Mouse (Mus musculus) frontal cortex, adult 2 months (tissue): Measurements from ENCODE around the gene Prr36. TPM values are rescaled to one million over a fixed set of nuclear protein-coding genes. Genes with fewer than 3 reads are reported as not detected.
"Not testable (repeated sequence)": the region's sequence is repeated elsewhere in the genome, so short reads cannot be mapped to it uniquely, and the experiment has no call there.

Source experiments
- DNase-seq, 2 experiments: peaks; one replicate each; pipeline ENCODE4 v3.0.0; 2022; ENCODE audit warnings: low spot score in 1 of 2; ENCODE audit errors: extremely low spot score in 1 of 2
- polyA plus RNA-seq: library from polyadenylated mRNA; depleted of rRNA; stranded (reverse); fragments of >200 nt; gene quantifications from 2 replicates; pipeline ENCODE4 v1.2.3, GENCODE M21; 2012; rRNA removed

Prr36 gene
- polyA plus RNA-seq: 17.4 and 18.3 TPM in 2 replicates

DNA sequence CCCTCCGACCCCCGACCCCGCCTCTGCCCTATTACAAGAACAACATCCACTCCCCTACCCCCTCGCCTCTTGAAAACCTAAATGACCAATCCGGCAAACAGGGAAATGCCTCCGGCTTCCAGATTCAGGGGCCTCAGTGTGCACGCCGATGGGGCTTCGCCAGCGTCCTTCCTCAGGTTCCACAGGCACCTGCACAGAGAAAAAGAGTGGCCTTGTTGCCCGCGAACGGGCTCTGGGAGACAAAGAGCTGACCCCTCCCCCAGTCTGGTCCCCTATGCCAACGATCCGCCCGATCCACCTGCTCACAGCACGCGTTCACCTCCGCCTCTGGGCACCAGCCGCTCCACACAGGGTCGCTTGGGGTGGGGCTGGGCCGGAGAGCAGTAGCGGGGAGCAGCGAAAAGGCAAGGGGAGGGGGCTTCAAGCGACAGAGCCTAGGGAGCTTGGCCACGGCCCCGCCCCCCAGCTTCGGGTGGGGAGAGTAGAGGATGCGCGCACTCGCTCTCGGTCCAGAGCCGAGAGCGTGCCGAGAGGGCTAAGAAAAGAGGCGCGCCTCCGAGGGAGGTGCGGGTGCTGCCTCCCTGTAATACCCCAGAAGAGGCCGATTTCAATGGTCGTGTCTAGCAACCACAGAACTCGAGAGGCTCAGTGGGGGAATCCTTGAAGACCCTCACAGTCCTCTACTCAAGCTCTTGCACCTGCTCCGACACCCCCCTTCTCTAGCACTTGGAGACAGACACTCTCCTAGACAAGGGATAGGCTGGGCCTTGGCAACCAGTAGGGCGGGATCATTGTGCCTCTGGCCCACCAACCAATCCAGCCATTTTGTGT lies at the start of gene Prr36:
Gene Prr36 (minus strand): TSS at position 669 of the 831 bp plus-strand sequence.
- no peak for DNase-seq

GRCm38 (mm10) chr8:4265160-4265914 lies 48.1 kb upstream of the Prr36 start:
- no peak for DNase-seq

DNA sequence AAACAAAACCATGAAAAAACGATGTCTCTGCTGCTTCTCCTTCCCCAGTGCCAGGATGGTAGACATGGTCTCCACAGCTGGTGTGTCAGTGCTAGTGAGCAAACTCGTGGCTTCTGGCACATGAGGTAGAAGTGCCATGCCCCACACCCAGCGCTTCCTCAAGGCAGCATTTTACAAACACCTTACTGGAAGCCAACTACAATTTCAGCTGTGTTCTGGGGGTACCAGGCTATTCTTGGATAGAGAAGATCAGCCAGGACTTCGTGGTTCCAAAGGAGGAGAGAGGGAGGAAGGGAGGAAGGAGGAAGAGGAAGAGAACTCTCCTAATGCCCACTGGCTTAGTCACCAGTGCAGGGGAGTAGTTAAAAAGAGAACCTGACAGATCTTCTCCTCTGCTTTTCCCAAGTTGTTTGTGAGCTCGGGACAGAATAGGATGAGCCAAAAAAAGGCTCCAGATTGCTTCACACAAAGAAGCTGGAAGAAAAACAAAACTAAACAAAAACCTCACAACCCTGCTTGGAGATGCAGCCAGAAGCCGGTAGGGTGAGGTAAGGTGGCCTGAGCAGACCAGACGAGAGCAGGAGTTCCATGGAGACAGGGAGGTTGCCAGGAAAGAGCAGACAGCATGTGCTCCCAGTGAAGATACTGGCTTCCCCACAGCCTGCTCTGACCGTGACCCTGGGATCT lies 46.0 kb upstream of the Prr36 start:
- peak in 1 of 2 experiments; percentile 58 for DNase-seq

- no peak for DNase-seq
These were observed 42.5 kb upstream of the Prr36 start for GRCm38 (mm10) chr8:4259805-4260170.

- peak; percentile 79 to 92 for DNase-seq
These were observed 42.0 kb upstream of the Prr36 start, which contains the start of gene Ctxn1 for GRCm38 (mm10) chr8:4259125-4259804. Gene Ctxn1 (minus strand): TSS chr8:4259274.

- DNase-seq: no peak
These were observed 41.4 kb upstream of the Prr36 start for GRCm38 (mm10) chr8:4258678-4259077.

DNA sequence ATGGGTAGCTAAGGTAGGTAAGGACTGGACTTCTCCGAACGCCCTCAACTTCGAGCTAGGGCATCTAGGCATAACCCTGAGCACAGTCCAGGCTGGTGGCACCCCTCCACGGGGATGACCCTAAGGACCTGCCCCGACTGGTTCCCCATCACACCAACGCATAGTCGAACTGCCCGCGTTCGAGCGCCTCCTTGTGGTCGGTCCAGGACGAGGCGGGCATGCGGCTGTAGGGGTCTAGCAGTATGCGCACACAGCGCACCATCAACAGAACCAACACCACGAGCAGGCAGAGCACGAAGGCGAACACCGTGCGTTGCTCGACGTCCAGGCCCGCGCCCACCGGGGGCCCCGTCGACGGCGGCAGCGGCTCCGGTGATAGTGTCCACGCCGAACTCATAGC lies 41.0 kb upstream of the Prr36 start:
- DNase-seq: peak in 1 of 2 experiments; percentile 88

DNA sequence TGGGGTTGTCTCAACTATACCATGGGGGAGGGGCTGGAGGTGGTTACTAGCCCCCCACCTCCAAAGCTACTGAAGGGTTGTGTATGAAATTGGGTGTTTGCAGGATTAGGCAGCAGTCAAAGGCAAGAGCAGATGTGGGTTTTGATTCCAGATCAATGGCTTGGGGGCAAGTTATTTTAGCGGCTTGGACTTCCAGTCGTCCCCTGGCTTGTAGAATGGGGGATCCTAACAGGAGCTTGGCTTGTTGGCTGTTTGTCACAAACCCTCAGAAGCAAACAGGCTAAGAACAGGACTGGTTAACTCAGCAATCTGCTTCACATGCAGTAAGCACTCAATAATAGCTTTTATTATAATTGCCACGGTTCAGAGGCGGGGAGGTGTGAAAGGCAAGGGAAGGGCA lies 40.1 kb upstream of the Prr36 start:
- no peak for DNase-seq

DNA sequence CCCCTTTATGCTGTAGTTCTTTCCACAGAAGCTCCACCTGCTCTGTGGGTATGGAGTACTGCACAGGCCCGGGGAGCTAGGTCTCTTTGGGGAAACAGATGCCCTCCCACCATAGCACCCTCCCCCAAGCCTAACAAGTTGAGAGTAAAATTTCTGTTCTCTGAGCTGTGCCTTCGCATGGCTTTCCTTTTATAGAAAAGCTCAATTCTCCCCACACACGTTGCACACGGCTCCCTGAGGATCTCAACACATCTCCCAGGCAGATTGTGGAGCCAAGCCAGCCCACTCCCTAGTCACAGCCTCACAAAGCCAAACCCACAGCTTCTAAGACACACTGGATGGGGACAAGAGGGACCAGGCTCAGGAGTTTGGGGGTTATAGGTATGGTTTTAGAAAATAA lies 39.7 kb upstream of the Prr36 start:
- DNase-seq: peak; percentile 92 to 93

- not testable (repeated sequence) for DNase-seq
These were observed 38.2 kb upstream of the Prr36 start for GRCm38 (mm10) chr8:4255471-4255870.

DNA sequence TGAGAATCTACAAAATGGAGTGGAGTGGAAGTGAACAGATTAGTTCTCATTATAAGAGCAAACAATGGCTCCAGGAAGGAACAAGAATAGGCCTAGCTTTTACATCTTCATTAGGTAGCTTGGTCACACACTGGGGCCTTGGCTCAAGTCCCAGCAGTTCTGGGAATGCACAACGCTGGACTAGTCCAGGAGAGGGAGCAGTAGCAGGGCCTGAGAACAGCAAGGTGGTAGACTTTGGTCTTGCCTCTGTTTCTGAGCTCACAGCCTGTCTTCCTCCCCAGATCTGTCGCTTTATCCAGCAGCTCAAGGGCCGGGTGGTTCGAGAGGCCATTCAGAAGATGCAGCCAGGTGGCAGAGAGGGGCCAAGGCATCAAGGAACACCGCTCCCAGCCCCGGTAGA lies 36.7 kb upstream of the Prr36 start:
- DNase-seq: peak in 1 of 2 experiments; percentile 77

- peak; percentile 85 to 96 for DNase-seq
These were observed 35.9 kb upstream of the Prr36 start, which contains the start of gene Snapc2 for GRCm38 (mm10) chr8:4252934-4253841. Gene Snapc2 (plus strand): TSS chr8:4253080.

DNA sequence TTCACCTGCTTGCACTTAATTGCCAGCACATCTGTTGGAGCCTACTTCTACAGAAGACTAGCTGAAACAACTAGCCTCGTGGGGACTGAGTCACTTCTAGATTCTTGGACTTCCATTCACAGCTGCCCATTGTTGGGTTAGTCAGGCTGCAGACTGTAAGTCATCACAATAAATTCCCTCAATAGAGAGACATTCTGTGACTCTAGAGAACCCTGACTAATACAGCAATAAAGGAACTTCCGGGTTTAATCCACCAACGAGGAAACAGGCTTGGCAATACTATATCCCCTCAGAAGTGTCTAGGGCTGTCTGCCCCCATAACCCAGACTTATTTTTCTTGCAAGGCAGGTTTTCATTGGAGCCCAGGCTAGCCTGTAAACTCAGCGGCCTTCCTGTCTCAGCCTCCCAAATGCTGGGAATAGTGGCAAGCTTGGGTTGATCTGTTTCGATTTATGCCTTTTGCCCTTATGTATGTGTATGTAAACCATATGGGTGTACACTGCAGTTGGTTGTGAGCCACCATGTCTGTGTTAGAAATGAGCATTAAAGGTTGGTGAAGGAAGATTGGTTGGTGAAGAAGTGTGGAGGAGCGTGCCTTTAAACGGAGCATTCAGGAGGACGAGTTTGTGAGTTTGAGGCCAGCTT lies 35.0 kb upstream of the Prr36 start:
- DNase-seq: no peak

GRCm38 (mm10) chr8:4250306-4250970 lies 33.2 kb upstream of the Prr36 start:
- DNase-seq: peak in 1 of 2 experiments; percentile 92

GRCm38 (mm10) chr8:4249213-4249612 lies 32.0 kb upstream of the Prr36 start:
- DNase-seq: no peak

GRCm38 (mm10) chr8:4247951-4248540 lies 30.8 kb upstream of the Prr36 start, which contains the start of gene Tgfbr3l:
Gene Tgfbr3l (plus strand): TSS chr8:4248214.
- no peak for DNase-seq

DNA sequence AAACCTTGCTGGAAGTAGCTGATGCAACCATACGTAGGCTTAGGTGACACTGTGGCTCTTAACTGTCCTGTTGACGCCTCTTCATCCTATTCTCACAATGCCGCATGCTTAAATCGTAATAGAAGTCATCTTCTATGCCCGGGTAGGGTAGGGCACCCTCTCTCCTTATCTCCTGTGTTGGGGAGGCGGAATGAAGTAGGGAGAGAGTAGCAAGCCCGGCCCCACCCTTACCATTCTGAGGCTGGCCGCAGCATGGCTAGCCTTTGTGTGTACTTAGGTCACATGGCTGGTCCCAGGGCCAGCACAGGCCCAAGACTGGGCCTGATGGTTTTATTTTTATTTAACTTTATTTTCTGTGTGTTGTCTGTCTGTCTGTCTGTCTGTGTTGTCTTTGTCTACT lies 30.0 kb upstream of the Prr36 start:
- DNase-seq: no peak

GRCm38 (mm10) chr8:4245737-4246136 lies 28.5 kb upstream of the Prr36 start:
- no peak for DNase-seq
